Mouse (Mus musculus) midbrain, embryonic 12.5 days (tissue): ENCODE measurements around the gene Selenop. TPM values are rescaled to one million over a fixed set of nuclear protein-coding genes. Genes with fewer than 3 reads are reported as not detected.
A peak's percentile ranks its signal among the peaks of the same experiment; 100 is the strongest.

Experiments
- ATAC-seq: fragments of 200-750 bp; cut with Nextera tagmentation; 2 replicates; pipeline ENCODE4 v1.8.0; 2017; ENCODE audit warnings: low read depth, moderate TSS enrichment, moderate library complexity; ENCODE audit not compliant: low FRiP score
- H3K27ac ChIP-seq: fragments of 300-500 bp; sonication (generic); replicated peaks from 2 replicates; pipeline ENCODE4 v1.5.1; 2016; ENCODE audit warnings: mild to moderate bottlenecking
- H3K27me3 ChIP-seq: fragments of 300-500 bp; sonication (generic); 2 replicates; pipeline ENCODE4 v1.6.1; 2016; ENCODE audit warnings: mild to moderate bottlenecking
- H3K36me3 ChIP-seq: fragments of 300-500 bp; sonication (generic); 2 replicates; pipeline ENCODE4 v1.6.1; 2016
- H3K4me1 ChIP-seq: fragments of 300-500 bp; sonication (generic); 2 replicates; pipeline ENCODE4 v1.6.1; 2016
- H3K4me2 ChIP-seq: fragments of 300-500 bp; sonication (generic); replicated peaks from 2 replicates; pipeline ENCODE4 v1.6.1; 2016; ENCODE audit warnings: mild to moderate bottlenecking, moderate library complexity
- H3K4me3 ChIP-seq: fragments of 300-500 bp; sonication (generic); 2 replicates; pipeline ENCODE4 v1.5.1; 2016; ENCODE audit warnings: mild to moderate bottlenecking
- H3K9ac ChIP-seq: fragments of 300-500 bp; sonication (generic); replicated peaks from 2 replicates; pipeline ENCODE4 v1.6.1; 2016; ENCODE audit warnings: mild to moderate bottlenecking, moderate library complexity
- H3K9me3 ChIP-seq: fragments of 300-500 bp; sonication (generic); 2 replicates; pipeline ENCODE4 v1.6.1; 2016; ENCODE audit warnings: mild to moderate bottlenecking
- WGBS: fragments of 180-500 bp; shearing (Covaris S2); methylation state at CpG from one replicate; pipeline ENCODE4 v1.1.7; 2016; 5-methylcytosine and 5-hydroxymethylcytosine counted together
- polyA plus RNA-seq: library from polyadenylated mRNA; unstranded; fragments of >200 nt; fragmentation: Nextera tagmentation; extraction: Ambion mirVana; gene quantifications from 2 replicates; pipeline ENCODE4 v1.2.1, GENCODE M21; 2016

Selenop gene
- polyA plus RNA-seq, 1 experiment from 2014 or later = 86.8 TPM

- Histone ChIP-seq H3K4me1 (no peaks in the 10 kb centered on the region), H3K4me3 (no peak overlapping the region), H3K27ac (no peak overlapping the region), H3K9me3 (no peaks in the 10 kb centered on the region), H3K4me2 (no peak overlapping the region), H3K27me3 (no peaks in the 10 kb centered on the region), H3K36me3 (no peaks in the 10 kb centered on the region), H3K9ac (no peak overlapping the region)
- no peak for ATAC-seq
Measured at GRCm38 (mm10) chr15:3312937-3313336, 44.6 kb downstream of the Selenop start.

DNA sequence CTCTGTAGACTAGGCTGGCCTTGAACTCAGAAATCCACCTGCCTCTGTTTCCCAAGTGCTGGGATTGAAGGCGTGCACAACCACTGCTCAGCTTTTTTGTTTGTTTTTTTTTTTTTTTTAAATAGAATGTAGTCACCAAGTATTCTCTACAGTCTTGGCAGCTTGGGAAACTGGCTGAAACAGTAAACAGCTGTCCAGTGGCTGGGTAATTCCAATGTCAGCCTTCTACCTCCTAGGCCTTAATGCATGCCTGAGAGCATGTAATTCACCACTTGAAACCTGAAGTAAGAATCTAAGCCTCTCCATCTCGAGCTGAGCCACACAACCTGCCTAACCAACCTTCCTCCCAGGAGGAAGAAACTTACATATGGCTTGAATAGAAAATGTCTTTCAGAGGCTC lies 48.3 kb downstream of the Selenop start:
- no peaks in the 10 kb centered on the region for H3K4me1 ChIP-seq

DNA sequence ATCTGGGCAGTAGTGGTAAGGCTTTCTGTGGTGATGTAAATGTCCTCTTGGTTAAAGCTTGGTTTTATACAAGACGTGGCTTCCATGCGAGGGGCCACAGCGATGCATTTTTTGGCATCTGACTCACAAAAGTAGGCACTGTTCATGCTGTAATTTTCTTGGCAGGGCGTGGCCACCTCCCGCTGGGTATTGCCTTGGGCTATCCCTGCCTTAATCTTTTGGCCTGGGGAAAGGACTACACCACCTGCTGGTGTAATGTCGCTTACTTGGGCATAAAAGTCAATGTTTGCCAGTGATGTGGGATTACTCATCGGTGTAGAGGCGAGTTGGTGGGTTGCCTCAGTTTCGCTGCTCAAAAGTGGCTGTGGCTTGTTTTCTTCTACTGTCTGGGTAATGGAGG lies 51.6 kb downstream of the Selenop start:
- H3K9me3 ChIP-seq = no peaks in the 10 kb centered on the region
- 69% methylated on average over 9 of the region's 9 CpGs for WGBS

More for the DNA sequence above, 48.3 kb downstream of the Selenop start:
- Histone ChIP-seq H3K9ac (no peak overlapping the region), H3K27ac (no peak overlapping the region), H3K4me3 (no peak overlapping the region), H3K9me3 (no peaks in the 10 kb centered on the region), H3K36me3 (no peaks in the 10 kb centered on the region), H3K4me2 (no peak overlapping the region), H3K27me3 (no peaks in the 10 kb centered on the region)
- ATAC-seq = no peak
- 67% methylated on average over 2 of the region's 2 CpGs for WGBS

DNA sequence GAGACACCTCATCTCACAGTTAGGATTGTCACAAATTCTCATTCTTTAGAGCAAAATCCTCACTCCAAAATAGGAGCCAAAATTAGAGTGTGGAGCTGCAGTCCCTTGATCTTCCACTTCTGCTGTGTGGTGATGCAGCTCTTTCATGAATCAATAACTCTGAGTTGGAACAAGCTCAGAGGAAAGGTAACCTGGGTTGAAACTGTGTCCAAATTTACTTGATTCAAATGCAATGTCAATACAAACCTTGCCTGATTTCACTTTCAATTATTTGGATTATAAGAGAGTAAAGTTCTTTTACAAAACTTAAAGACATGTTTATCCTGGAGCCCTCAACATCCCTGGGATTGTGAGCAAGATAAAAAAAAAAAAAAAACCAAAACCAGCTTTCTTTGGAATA lies 54.7 kb downstream of the Selenop start:
- H3K9me3 ChIP-seq = no peaks in the 10 kb centered on the region
- no peak overlapping the region for H3K4me2 ChIP-seq
- no peaks in the 10 kb centered on the region for H3K27me3 ChIP-seq
- no peak overlapping the region for H3K9ac ChIP-seq
- no peaks in the 10 kb centered on the region for H3K4me1 ChIP-seq
- H3K27ac ChIP-seq = no peak overlapping the region
- ATAC-seq = no peak
- no peak overlapping the region for H3K4me3 ChIP-seq
- no peaks in the 10 kb centered on the region for H3K36me3 ChIP-seq

More for the DNA sequence above, 51.6 kb downstream of the Selenop start:
- Histone ChIP-seq H3K36me3 (no peaks in the 10 kb centered on the region), H3K27ac (no peak overlapping the region), H3K27me3 (no peaks in the 10 kb centered on the region), H3K9ac (no peak overlapping the region), H3K4me2 (no peak overlapping the region), H3K4me3 (no peak overlapping the region), H3K4me1 (no peaks in the 10 kb centered on the region)
- ATAC-seq = peak; percentile 19; the same call in 1 of the 2 replicates

Other genes with a start within 250 kb of the Selenop start
- gene Ccdc152, start 35.0 kb downstream of the Selenop start, polyA plus RNA-seq = 0.22 TPM in 1 of 2 replicates, not detected in the other